Mouse (Mus musculus) liver, embryonic 15.5 days (tissue): ENCODE data around the gene Kcna2. TPM values are rescaled to one million over a fixed set of nuclear protein-coding genes. Genes with fewer than 3 reads are reported as not detected.

ENCODE experiments used
- ATAC-seq: fragments of 200-750 bp; cut with Nextera tagmentation; 2 replicates; pipeline ENCODE4 v1.8.0; 2017; ENCODE audit warnings: moderate number of reproducible peaks, mild to moderate bottlenecking, moderate library complexity; ENCODE audit not compliant: insufficient read depth
- H3K27ac ChIP-seq: fragments of 300-500 bp; sonication (generic); replicated peaks from 2 replicates; pipeline ENCODE4 v1.5.1; 2015; ENCODE audit warnings: mild to moderate bottlenecking, inconsistent platforms
- H3K27me3 ChIP-seq: fragments of 300-500 bp; sonication (generic); 2 replicates; pipeline ENCODE4 v1.6.1; 2015; ENCODE audit warnings: mild to moderate bottlenecking, inconsistent platforms
- H3K36me3 ChIP-seq: fragments of 300-500 bp; sonication (generic); replicated peaks from 2 replicates; pipeline ENCODE4 v1.6.1; 2015; ENCODE audit warnings: moderate library complexity, mild to moderate bottlenecking, inconsistent platforms
- H3K4me1 ChIP-seq: fragments of 300-500 bp; sonication (generic); replicated peaks from 2 replicates; pipeline ENCODE4 v1.6.1; 2015; ENCODE audit warnings: inconsistent platforms
- H3K4me2 ChIP-seq: fragments of 300-500 bp; sonication (generic); 2 replicates; pipeline ENCODE4 v1.6.1; 2015; ENCODE audit warnings: moderate library complexity, mild to moderate bottlenecking, inconsistent platforms
- H3K4me3 ChIP-seq: fragments of 300-500 bp; sonication (generic); replicated peaks from 2 replicates; pipeline ENCODE4 v1.5.1; 2015; ENCODE audit warnings: mild to moderate bottlenecking, inconsistent platforms
- H3K9ac ChIP-seq: fragments of 300-500 bp; sonication (generic); 2 replicates; pipeline ENCODE4 v1.6.1; 2015; ENCODE audit warnings: moderate library complexity, mild to moderate bottlenecking, inconsistent platforms
- H3K9me3 ChIP-seq: fragments of 300-500 bp; sonication (generic); replicated peaks from 2 replicates; pipeline ENCODE4 v1.6.1; 2016; ENCODE audit warnings: inconsistent platforms
- WGBS: fragments of 180-500 bp; shearing (Covaris S2); methylation state at CpG from one replicate; pipeline ENCODE4 v1.1.7; 2015; ENCODE audit warnings: mixed read lengths; ENCODE audit not compliant: insufficient replicate concordance; 5-methylcytosine and 5-hydroxymethylcytosine counted together
- polyA plus RNA-seq: library from polyadenylated mRNA; unstranded; fragments of >200 nt; fragmentation: Nextera tagmentation; extraction: Ambion mirVana; gene quantifications from 2 replicates; pipeline ENCODE4 v1.2.1, GENCODE M21; 2015

The Kcna2 gene
- polyA plus RNA-seq, 1 experiment from 2014 or later: 0.09 TPM

- H3K36me3 ChIP-seq: no peaks in the 10 kb centered on the region
- no peaks in the 10 kb centered on the region for H3K4me1 ChIP-seq
- no peak overlapping the region for H3K4me2 ChIP-seq
- H3K9me3 ChIP-seq: no peaks in the 10 kb centered on the region
- no peak overlapping the region for H3K4me3 ChIP-seq
- H3K27me3 ChIP-seq: no peaks in the 10 kb centered on the region
- no peak for ATAC-seq
- no peak overlapping the region for H3K9ac ChIP-seq
- H3K27ac ChIP-seq: no peak overlapping the region
Measured at GRCm38 (mm10) chr3:107122306-107122705, 21.4 kb downstream of the Kcna2 start.

- Histone ChIP-seq H3K9me3 (no peaks in the 10 kb centered on the region), H3K27me3 (no peaks in the 10 kb centered on the region)
- 49% methylated on average over 1 of the region's 1 CpGs for WGBS
Measured at GRCm38 (mm10) chr3:107127667-107128066, 26.7 kb downstream of the Kcna2 start.

GRCm38 (mm10) chr3:107128421-107128820, 27.5 kb downstream of the Kcna2 start:
- H3K4me2 ChIP-seq: no peak overlapping the region
- H3K9me3 ChIP-seq: no peaks in the 10 kb centered on the region
- no peaks in the 10 kb centered on the region for H3K27me3 ChIP-seq
- no peaks in the 10 kb centered on the region for H3K36me3 ChIP-seq
- H3K4me3 ChIP-seq: no peak overlapping the region
- no peaks in the 10 kb centered on the region for H3K4me1 ChIP-seq
- 43% methylated on average over 3 of the region's 3 CpGs for WGBS
- H3K27ac ChIP-seq: no peak overlapping the region
- no peak for ATAC-seq
- no peak overlapping the region for H3K9ac ChIP-seq

More at GRCm38 (mm10) chr3:107127667-107128066, 26.7 kb downstream of the Kcna2 start:
- no peak overlapping the region for H3K4me2 ChIP-seq
- H3K27ac ChIP-seq: no peak overlapping the region
- no peak for ATAC-seq
- H3K9ac ChIP-seq: no peak overlapping the region
- no peak overlapping the region for H3K4me3 ChIP-seq
- H3K36me3 ChIP-seq: no peaks in the 10 kb centered on the region
- H3K4me1 ChIP-seq: no peaks in the 10 kb centered on the region

GRCm38 (mm10) chr3:107129251-107129650, 28.3 kb downstream of the Kcna2 start:
- H3K4me3 ChIP-seq: no peak overlapping the region
- H3K9ac ChIP-seq: no peak overlapping the region
- no peaks in the 10 kb centered on the region for H3K36me3 ChIP-seq
- H3K27ac ChIP-seq: no peak overlapping the region
- WGBS: 53% methylated on average over 2 of the region's 2 CpGs
- no peaks in the 10 kb centered on the region for H3K27me3 ChIP-seq
- H3K9me3 ChIP-seq: no peaks in the 10 kb centered on the region
- no peak for ATAC-seq
- H3K4me2 ChIP-seq: no peak overlapping the region
- H3K4me1 ChIP-seq: no peaks in the 10 kb centered on the region

GRCm38 (mm10) chr3:107130661-107131326, 29.8 kb downstream of the Kcna2 start:
- Histone ChIP-seq H3K27ac (no peak overlapping the region), H3K36me3 (no peaks in the 10 kb centered on the region), H3K9ac (no peak overlapping the region), H3K4me1 (no peaks in the 10 kb centered on the region), H3K4me3 (no peak overlapping the region), H3K4me2 (no peak overlapping the region), H3K9me3 (no peaks in the 10 kb centered on the region), H3K27me3 (no peaks in the 10 kb centered on the region)
- ATAC-seq: no peak
- WGBS: 58% methylated on average over 4 of the region's 4 CpGs

- 51% methylated on average over 6 of the region's 6 CpGs for WGBS
- no peak for ATAC-seq
- H3K27ac ChIP-seq: no peak overlapping the region
- H3K4me3 ChIP-seq: no peak overlapping the region
- no peak overlapping the region for H3K4me2 ChIP-seq
- no peaks in the 10 kb centered on the region for H3K4me1 ChIP-seq
- H3K27me3 ChIP-seq: no peaks in the 10 kb centered on the region
- H3K9ac ChIP-seq: no peak overlapping the region
- H3K36me3 ChIP-seq: no peaks in the 10 kb centered on the region
- H3K9me3 ChIP-seq: no peaks in the 10 kb centered on the region
Measured at GRCm38 (mm10) chr3:107131846-107132245, 30.9 kb downstream of the Kcna2 start.

- 72% methylated on average over 6 of the region's 6 CpGs for WGBS
- Histone ChIP-seq H3K9me3 (no peaks in the 10 kb centered on the region), H3K36me3 (no peaks in the 10 kb centered on the region), H3K4me3 (no peak overlapping the region), H3K27ac (no peak overlapping the region), H3K27me3 (no peaks in the 10 kb centered on the region), H3K4me1 (no peaks in the 10 kb centered on the region), H3K4me2 (no peak overlapping the region), H3K9ac (no peak overlapping the region)
- no peak for ATAC-seq
Measured at GRCm38 (mm10) chr3:107132651-107133050, 31.7 kb downstream of the Kcna2 start.

GRCm38 (mm10) chr3:107134457-107134856, 33.5 kb downstream of the Kcna2 start:
- 52% methylated on average over 3 of the region's 3 CpGs for WGBS
- Histone ChIP-seq H3K36me3 (no peaks in the 10 kb centered on the region), H3K9me3 (no peaks in the 10 kb centered on the region), H3K27me3 (no peaks in the 10 kb centered on the region), H3K4me3 (no peak overlapping the region), H3K4me1 (no peaks in the 10 kb centered on the region), H3K9ac (no peak overlapping the region), H3K27ac (no peak overlapping the region), H3K4me2 (no peak overlapping the region)
- ATAC-seq: no peak

- ATAC-seq: no peak
- 66% methylated on average over 7 of the region's 7 CpGs for WGBS
- no peaks in the 10 kb centered on the region for H3K27me3 ChIP-seq
- H3K4me2 ChIP-seq: no peak overlapping the region
- H3K9ac ChIP-seq: no peak overlapping the region
- no peaks in the 10 kb centered on the region for H3K9me3 ChIP-seq
- no peaks in the 10 kb centered on the region for H3K4me1 ChIP-seq
- no peak overlapping the region for H3K4me3 ChIP-seq
- no peaks in the 10 kb centered on the region for H3K36me3 ChIP-seq
- no peak overlapping the region for H3K27ac ChIP-seq
Measured at GRCm38 (mm10) chr3:107147126-107147525, 46.2 kb downstream of the Kcna2 start.

GRCm38 (mm10) chr3:107149006-107149405, 48.1 kb downstream of the Kcna2 start:
- no peaks in the 10 kb centered on the region for H3K36me3 ChIP-seq
- 55% methylated on average over 3 of the region's 3 CpGs for WGBS
- no peak overlapping the region for H3K9ac ChIP-seq
- no peaks in the 10 kb centered on the region for H3K9me3 ChIP-seq
- H3K4me2 ChIP-seq: no peak overlapping the region
- ATAC-seq: no peak
- no peak overlapping the region for H3K4me3 ChIP-seq
- no peaks in the 10 kb centered on the region for H3K4me1 ChIP-seq
- H3K27ac ChIP-seq: no peak overlapping the region
- H3K27me3 ChIP-seq: no peaks in the 10 kb centered on the region

- 28% methylated on average over 3 of the region's 3 CpGs for WGBS
- ATAC-seq: no peak
- H3K4me2 ChIP-seq: no peak overlapping the region
- no peaks in the 10 kb centered on the region for H3K4me1 ChIP-seq
- H3K27ac ChIP-seq: no peak overlapping the region
- no peak overlapping the region for H3K4me3 ChIP-seq
- H3K36me3 ChIP-seq: no peaks in the 10 kb centered on the region
- H3K9me3 ChIP-seq: no peaks in the 10 kb centered on the region
- H3K9ac ChIP-seq: no peak overlapping the region
- H3K27me3 ChIP-seq: no peaks in the 10 kb centered on the region
Measured at GRCm38 (mm10) chr3:107150469-107150868, 49.5 kb downstream of the Kcna2 start.

- no peak for ATAC-seq
- Histone ChIP-seq H3K4me2 (no peak overlapping the region), H3K9me3 (no peaks in the 10 kb centered on the region), H3K4me1 (no peaks in the 10 kb centered on the region), H3K4me3 (no peak overlapping the region), H3K27me3 (no peaks in the 10 kb centered on the region), H3K27ac (no peak overlapping the region), H3K36me3 (no peaks in the 10 kb centered on the region), H3K9ac (no peak overlapping the region)
- WGBS: 38% methylated on average over 7 of the region's 7 CpGs
Measured at GRCm38 (mm10) chr3:107150872-107151540, 50.1 kb downstream of the Kcna2 start.
